Mouse (Mus musculus) spleen, postnatal 4 days (tissue): ENCODE results near the gene Inafm2.

Source experiments
- DNase-seq, 2 experiments: peaks; one replicate each; pipeline ENCODE4 v3.0.0; 2022; ENCODE audit warnings: low spot score in 2 of 2

Inafm2 gene

DNA sequence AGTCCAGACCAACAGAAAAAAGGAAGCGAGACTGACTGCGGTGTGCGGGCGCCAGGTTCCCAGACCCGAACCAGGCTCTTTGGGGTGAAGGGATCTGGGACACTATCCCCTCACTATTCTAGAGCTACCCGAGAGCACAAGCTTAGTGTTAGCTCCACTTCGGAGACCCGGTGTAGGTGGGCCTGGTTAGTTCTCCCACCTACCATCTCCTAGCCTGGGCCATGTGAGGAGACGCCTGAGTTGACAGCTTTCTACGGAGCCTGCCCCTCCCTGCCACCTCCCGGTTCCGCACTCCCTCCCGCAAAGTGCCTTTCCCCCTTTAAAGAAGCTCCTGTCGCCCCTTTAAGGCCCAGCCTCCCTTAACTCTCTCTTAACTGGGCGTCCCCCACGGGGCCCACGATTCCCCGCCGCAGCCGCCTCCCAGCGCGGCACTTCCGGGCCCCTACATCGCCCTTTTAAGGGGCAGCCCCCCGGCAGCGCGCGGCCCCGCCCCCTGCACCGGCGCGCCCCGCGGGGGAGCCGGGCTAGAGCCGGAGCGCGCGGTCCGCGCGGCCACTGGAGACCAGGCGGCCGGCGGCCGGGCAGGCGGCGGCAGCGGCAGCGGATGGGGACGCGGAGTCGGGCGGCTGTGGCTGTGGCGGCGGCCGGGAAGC, at the start of gene Inafm2:
TSS of gene Inafm2 (plus strand) at position 527 of the 653 bp plus-strand sequence.
- DNase-seq: peak; percentile 86 to 92

DNA sequence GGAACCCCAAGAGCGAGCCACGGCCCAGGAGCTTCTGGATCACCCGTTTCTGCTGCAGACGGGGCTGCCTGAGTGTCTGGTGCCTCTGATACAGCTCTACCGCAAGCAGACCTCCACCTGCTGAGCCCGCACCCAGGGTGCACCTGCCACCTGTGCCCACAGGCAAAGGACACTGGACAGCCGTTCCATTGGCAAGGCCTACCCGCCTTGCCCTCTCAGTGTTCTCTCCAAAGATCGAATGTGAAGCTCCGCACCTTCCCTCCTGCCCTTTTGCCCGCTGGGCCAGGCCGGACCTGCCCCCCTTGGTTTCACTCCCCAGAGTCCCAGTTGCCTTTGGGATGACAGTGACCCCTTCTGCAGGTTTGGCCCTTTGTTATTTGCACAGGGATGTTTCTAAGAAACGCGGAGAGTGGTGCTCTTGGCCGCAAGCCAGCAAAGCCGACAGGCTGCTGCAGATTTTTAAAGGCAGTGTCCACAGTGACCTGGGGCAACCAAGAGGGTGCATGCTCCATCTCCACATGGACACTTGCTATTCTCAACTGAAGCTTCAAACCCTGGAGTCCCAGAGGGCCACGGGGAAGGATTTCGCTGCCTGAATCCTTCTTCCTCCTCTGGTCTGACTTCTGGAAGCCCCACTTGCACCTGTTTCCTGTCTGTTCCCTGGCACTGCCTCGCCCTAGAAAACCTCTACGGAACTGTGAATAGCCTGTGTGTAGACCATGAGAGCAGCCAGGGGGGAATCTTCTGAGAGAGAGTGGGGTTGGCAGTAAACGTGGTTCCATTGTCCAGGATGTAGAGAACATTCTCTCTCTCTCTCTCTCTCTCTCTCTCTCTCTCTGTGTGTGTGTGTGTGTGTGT, 48.9 kb upstream of the Inafm2 start:
- DNase-seq: no peak

DNA sequence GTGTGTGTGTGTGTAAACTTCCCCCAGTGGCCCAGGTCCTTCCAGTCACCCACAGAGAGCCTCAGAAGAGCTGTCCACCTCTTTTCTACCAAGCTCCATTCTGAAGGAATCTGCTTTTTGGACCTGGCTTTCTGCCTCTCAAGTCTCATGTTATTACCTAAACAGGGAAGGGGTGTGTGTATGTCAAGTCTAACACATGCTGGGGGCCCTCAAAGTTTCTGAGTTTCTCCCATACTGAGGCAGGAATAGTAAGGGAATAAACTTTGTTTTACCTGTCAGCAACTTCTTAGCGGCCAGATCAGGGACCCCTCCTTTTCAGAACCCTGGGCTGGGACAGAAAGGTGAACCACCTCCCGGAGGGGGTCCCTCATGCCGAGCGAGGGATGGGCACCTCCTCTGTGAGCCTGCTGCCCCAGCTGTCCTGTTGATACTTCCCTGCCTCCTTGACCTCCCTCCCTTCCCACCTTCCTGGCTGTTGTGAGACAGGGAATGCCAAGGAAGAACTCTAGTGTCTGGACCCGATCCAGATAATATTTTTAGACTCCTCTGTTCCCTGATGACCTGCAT, 48.2 kb upstream of the Inafm2 start:
- DNase-seq: no peak

DNA sequence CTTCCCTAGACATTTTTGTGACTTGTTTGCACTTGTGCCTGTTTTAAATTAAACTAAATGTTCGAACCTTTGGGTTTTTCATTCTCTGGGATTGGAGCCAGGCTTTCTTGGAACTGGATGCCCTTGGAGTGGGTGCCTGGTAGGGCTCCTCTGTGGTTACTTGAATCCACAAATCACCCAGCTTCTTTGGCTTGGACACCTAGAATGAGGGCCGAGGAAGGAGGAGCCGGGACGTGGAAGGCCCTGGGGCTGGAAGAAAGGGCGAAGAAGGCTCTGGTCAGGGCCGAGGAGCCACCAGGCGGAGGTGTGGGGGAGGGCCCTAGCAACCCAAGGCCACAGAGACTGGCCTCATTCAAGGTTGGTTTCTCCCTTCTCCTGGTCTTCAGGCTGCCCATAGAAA, 47.6 kb upstream of the Inafm2 start:
- no peak for DNase-seq

DNA sequence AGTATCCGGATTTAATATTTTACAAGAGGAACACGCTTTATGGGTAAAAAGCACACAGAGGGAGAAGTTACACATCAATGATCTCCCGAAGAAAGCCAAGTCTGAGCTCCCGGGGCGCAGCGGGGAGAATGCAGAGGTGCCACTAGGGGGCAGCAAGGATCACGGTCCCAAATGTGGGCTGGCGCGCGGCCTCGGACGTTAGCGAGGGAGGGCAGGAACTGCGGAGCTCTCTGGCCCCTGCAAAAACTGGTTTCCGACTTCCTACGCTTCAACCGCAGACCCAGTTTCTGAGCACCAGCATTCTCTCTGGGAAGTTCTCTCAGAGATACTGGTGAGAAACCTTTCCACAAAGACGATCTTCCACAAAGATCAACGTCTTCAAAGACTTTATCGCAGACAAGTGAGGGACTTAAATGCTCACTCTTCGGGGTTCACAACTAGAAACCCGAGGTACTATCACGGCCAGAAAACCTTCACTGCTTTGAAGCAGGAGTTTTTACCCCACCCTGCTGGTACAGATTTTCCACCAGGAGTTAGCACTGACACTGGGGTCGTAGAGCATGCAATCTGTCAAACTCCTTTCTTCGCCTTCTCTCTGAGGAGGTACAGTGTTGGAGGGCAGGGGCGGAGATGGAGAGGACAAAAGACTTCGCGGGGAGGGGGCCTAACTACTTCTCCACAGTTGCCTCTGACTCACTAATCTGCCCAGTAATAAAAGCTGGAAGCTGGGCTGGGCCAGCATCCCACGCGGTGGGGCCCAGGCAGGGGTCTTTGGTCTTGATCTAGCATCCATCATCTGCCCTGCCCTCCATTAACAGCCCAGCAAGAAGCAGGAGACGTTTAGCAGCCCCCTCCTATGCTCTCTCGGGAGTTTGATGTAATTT, 45.1 kb upstream of the Inafm2 start:
- peak; percentile 83 to 95 for DNase-seq

DNA sequence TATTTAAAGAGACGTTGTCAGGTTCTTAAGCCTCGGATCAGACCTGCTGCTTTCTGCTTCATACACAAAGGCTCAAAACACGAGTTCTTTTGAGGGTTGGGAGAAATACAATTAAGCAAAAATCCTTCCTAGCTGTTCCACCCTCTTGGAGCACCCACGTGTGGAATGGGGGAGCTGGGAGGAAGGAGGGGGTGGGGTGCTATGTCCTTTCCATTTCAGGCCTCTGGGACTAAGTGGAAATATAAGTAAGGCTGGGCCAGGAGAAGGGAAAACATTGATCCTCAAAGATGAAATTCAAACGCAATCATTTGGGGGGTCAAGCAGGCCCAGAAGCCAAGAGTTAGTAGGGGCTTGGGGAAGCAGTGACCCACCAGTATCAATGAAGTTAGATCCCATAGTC, 44.4 kb upstream of the Inafm2 start:
- DNase-seq: no peak

DNA sequence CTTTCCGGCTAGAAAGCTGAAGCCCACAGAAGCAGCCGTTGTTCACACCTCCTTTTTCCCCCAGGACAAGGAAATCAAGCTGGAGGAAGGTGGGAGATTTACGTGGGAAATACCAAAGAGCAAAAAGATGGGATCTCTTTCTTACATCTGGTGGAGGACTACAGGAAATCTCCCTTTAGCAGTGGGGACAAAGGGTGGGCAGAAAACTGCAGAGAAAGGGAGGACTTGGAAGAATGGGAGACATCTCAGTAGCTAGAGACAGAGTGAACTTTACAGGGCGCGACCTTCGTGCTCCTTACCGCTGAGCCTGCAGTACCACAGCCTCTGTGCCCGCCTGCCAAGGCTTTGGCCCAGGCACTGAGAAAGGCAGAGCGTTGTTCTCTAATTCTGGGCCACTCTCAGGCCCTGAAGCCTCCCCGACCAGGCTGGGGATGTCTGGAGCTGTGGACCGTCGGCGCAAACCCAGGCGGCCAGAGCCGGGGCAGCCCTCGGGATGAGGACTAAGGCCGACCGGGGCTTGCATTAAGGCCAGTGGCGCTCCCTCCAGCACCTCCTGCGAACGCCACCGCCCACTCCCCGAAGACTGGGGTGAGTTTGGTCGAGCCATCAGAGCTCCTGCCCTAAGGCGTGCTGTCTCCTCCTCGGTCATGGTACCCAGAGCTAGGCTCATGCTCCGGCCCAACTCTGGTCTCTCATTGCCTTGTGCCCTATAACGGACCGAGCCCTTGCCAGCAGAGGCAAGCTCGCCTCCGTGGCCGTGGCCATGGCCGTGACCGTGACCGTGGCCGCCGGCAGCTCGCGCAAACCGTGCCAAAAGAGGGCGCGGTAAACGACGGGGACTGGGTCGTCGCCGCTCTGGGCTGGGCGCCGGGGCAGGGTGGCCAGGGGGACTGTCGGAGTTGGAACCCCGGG, 43.3 kb upstream of the Inafm2 start:
- DNase-seq: no peak

DNA sequence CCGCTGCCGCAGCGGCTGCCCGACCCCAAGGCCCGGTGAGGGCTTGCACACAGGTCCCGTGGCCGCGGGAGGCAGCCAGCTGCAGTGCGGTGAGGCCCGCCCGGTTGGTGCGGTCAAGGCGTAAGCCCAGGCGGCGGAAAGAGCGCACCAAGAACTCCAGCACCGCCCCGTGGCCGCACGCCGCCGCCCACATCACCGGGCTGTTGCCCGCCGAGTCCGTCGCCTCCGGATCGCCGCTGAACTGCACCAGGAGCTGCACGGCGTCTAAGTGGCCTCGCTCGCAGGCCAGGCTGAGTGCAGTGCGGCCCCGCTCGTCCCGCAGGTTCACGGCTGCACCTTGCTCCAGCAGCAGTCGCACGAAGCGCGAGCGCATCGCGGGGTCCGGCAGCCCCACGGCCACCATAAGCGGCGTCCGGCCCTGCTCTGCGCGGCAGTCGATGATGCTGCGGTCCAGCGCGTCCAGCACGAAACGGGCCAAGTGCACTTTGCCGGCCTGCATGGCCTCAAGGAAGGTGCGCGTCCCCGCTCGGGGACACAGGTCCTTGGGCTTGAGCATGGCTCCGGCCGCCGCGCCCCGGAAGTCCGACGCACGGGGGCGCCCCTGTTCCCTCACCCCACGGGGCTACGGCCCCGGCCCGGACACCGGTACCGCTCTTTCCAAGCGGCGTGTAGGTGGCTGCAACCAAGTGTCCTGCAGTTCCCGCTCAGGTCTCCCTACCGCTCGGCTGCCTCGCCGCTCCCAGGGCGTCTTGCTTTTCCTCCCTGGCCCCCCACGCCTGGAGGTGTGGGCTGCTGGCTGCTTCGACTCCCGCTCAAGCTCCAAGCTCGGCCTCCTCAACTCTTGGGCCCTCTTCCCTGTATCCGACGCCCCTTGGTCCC, 42.4 kb upstream of the Inafm2 start:
- peak in 1 of 2 experiments; percentile 80 for DNase-seq

DNA sequence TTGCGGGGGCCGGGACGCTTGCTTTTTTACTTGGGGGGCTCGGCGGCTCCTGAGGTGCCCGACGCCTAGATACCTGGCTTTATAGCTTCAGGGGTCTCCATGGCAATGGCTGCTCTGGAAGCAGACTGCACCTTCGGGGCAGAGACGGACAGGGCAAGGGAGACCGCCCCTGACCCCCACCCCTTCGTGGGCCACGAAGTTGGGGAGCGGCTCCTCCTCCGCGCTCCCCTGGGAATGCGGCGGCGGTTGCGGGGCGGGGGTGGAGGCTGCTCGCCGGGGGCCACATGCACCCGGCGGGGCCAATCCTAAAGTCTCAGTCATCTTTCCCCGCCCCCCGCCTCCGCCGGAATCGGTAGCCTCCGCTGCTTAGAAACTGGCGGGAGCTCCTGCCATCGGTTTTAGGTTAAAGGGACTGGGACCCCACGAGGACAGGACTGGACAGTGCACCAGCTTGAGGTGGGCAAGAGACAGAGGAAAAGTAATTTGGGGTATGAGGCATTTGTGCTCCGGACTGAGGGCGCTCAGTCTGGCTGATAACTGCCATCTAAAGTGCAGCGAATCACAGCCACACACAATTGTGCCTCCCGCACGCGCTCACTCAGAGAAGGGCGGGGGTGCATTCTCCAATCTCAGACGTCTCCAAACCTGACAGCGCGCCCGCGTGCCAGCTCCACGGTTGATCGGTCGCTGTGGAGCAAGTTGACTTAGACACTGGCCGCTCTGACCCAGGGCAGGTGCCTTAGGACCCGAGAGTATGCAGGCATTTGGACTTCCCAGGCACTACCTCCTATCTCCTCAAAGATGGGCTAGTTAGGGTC, 41.4 kb upstream of the Inafm2 start, which contains the start of gene Ankrd63:
TSS of gene Ankrd63 (minus strand) at position 51 of the 818 bp plus-strand sequence.
- DNase-seq: no peak

DNA sequence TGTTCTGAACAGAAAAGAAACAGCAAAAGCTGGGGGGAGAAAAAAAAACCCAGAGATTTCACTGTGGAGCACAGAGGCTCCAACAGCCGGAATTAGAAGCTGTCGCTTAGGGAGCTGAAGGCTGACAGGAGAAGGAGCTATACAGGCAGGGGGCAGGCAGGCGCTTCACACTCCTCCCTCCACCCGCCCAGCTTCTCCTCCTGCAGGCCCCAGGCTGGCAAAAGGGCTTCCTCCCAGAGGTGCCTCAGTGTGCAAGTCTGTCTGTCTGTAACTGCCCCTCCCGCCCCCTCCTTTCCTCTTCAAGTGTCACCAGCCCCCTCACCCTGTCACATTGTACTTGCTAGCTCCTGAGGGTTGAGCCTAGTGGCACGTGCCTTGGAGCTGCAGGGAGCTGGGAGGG, 39.1 kb upstream of the Inafm2 start:
- DNase-seq: no peak

DNA sequence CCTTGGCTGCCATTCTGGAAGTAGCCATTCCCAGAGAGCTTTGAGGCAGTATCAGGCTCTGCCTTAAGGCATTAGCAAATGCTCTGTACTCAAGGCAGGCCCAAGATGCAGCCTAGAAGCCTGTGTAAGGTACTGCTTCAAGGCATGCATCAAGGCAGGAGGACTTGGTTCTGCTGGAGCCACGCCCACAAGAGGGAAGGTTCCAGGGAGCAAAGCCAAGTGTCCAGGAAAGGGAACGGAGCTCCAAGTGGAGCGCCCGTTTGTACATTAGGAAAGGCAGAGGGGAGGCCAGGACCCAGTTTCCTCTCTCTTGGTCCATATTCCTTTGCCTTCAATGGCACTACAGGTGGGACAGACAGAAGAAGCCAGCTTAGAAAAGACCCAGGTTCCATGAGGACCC, 37.1 kb upstream of the Inafm2 start:
- no peak for DNase-seq

DNA sequence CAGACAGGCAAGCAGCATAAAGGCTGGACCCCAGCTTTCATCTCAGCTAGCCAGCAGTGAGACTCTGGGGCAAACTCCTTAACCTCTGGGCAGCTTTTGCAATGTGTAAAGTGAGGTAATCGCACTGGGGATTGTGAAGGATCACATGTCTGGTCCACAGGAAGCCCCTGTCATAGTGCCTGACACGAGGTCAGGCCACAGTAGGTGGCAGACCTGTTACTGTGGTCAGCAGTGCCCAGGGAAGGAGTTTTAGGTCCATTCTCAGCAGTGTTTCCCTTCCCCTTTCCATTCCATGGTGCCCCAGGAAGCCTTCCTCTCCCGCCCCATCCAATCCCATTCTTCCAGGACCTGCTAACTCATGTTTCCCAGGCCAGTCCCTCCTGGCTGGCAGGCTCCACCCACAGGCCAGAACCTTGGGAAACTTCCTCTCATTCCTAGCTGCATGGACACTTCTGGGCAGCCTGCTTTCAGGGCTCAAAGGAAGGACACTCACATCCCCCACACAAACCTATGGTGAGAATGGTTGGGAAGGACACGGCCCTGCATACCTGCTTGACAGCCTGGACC, 35.8 kb upstream of the Inafm2 start:
- DNase-seq: no peak

DNA sequence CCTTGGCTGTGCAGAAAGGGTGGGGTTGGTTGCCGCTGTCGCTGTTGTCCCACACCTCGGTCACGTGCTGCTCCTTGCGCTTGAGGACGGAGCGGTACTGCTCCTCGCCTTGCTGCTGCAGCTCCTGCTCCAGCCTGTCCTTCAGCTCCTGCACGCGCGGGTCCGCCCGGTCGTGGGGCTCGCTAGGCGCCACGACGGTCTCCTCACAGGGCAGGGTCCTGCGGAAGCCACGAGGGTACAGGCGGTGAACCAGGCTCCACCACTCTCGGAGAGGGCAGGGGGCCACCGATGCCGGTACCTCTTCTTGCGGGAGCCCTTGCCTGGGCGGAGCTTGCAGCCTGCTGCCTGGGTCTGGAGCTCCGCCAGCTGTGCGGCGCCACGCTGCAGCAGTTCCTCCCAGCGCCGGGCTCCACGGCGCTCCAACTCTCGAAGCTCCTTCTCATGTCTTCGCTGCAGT, 34.5 kb upstream of the Inafm2 start:
- DNase-seq: no peak

DNA sequence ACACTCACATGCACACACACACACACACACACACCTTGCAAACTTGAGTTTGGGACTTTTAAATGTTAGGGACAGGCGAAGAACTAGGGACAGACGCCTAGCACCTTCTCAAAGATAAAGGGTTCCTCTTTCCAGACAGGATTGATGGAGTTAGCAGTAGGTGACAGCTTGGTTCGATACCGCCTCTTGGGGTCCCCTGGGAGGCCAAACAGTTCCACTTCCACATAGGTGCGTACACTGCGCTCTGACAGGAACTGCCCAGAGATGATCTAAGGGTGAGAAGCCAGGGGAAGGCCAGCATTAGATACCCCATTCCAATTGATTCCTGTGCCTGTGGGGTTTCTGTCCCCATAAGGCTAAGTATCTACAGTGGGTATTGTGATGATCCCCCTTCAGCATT, 31.9 kb upstream of the Inafm2 start:
- no peak for DNase-seq

DNA sequence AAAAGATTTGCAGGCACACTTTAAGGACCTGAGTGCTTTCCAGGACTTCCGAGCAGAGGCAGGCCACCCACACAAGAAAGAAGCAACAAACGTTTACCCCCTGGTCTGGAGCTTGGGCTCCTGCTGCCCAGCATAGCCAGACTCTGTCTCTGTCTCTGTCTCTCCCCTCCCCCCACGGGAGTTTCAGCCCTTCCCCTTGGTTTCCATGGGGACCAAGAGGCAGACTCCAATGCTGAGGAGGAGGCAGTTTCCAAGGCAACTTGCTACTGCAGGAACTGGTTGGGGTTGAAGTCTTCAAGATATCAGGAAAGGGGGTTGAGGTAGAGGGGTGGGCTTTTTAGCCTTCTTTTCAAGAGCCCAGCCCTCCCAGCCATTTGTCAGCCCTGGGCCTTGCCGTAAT, 31.3 kb upstream of the Inafm2 start:
- no peak for DNase-seq

DNA sequence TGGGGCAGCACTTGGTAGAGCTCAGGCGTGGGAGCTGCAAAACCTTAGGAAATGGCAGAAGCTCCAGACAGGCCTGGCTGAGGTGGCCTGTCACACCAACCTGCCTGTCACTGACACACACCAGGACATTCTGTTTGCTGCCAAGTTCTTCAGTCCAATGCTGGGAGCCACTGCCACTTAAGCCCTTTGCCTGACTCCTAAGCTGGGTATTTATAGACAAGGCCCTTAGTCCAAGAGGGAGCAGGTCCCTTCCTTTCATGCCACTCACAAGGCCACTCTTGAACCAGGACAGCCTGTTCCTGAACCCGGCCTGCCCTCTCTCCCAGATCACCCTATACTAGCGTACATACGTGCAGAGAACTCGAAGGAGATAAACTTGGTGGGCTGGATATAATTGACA, 28.9 kb upstream of the Inafm2 start:
- DNase-seq: no peak

DNA sequence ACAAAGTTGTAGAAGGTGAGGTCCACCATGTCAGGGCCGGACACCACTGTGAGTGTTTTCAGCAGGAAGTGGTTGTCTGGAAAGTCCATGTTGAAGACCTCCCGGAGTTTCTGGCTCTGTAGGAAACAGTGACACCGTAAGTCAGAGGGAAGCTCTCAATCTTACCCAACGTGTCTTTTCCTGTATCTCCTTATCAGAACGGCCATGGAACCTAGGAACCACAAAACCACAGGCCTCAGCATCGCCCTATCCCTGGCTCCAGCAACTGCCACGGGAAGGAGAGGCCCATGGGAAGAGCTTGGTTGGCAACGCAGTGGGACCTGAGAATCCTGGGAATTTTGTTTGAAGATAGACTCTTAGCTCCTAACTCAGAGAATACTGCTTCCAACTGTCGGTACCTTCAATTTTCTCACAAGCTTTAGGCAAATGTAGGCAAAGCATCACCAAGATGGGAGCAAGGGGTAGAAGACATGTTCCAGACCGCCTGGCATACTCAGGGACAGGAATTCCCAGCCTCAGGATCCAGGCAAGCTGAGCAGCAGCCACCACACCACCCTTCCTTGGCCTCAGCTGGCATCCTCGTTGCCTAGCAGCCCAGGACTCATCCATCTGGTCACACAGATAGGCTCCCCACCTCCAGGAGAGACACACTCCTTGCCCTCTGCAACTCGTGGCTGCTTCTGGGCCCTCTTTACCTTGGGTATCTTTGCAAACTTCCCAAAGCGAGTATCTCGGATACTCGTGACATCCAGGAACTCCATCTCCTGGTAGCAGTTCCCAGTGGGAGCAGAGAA, 21.7 kb upstream of the Inafm2 start:
- DNase-seq: no peak

DNA sequence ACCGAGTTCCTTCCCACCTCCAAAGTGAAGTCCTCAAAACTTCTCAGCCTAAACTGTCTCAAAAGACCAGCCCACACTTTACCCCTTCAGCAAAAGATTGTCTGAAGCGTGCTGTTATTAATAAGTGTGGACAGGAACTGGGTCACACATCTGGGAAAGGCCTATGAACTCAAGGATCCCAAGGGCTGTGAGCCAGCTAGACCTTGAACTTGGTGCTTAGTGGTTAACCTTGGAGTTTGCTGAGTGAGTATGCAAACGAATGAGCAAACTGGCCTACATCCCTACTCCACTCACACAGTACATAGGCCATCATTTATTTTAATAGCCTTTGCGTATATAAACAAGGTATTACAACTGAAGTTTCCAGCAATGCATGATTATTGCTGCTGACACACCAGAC, 20.0 kb upstream of the Inafm2 start:
- no peak for DNase-seq
